Mouse (Mus musculus): ENCODE data around the gene March9. TPM values are rescaled to one million over a fixed set of nuclear protein-coding genes. Genes with fewer than 3 reads are reported as not detected.

March9 gene
- polyA plus RNA-seq (2015; fragmentation: Nextera tagmentation; extraction: Ambion mirVana): 0.07 TPM in 1 of 2 replicates, not detected in the other

- ATAC-seq (ENCODE audit: low read depth) (peak; percentile 11; the same call in 1 of the 2 replicates), DNase-seq (peak; percentile 54)
- Histone ChIP-seq H3K9me3 (replicated peaks) (no peaks in the 10 kb centered on the region), H3K9ac (peak within 1 kb of the TSS; percentile 63), H3K27me3 (peaks cover 74% of the 10 kb centered on the region), H3K4me2 (peak within 1 kb of the TSS; percentile 89), H3K27ac (no peak within 1 kb of the TSS), H3K4me1 (replicated peaks) (peaks cover 51% of the 10 kb centered on the region), H3K36me3 (peaks cover 8% of the 10 kb centered on the region), H3K4me3 (replicated peaks) (peak within 1 kb of the TSS; percentile 67)
- 2% methylated on average over 62 of the region's 72 CpGs for WGBS (ENCODE audit: insufficient replicate concordance)
Measured at GRCm38 (mm10) chr10:127059968-127060916, at the start of gene March9. TSS of gene March9 (minus strand) at chr10:127060184.

GRCm38 (mm10) chr10:127108262-127108583, 48.2 kb upstream of the March9 start:
- Histone ChIP-seq H3K27me3 (no peaks in the 10 kb centered on the region), H3K4me1 (replicated peaks) (peaks cover 44% of the 10 kb centered on the region), H3K27ac (peak overlapping the region; percentile 65), H3K4me3 (replicated peaks) (no peak overlapping the region), H3K36me3 (peaks cover 38% of the 10 kb centered on the region), H3K9ac (peak overlapping the region; percentile 29; the same call in 1 of the 2 replicates), H3K9me3 (replicated peaks) (no peaks in the 10 kb centered on the region), H3K4me2 (peak overlapping the region; percentile 47)
- ATAC-seq (ENCODE audit: low read depth) (peak; percentile 60), DNase-seq (no peak)
- WGBS (ENCODE audit: insufficient replicate concordance): 14% methylated on average over 3 of the region's 3 CpGs

- no peak for DNase-seq
- peak overlapping the region; percentile 65 for H3K27ac ChIP-seq
- H3K27me3 ChIP-seq: no peaks in the 10 kb centered on the region
- H3K36me3 ChIP-seq: peaks cover 33% of the 10 kb centered on the region
- H3K9me3 ChIP-seq (replicated peaks): no peaks in the 10 kb centered on the region
- peak overlapping the region; percentile 4; the same call in 1 of the 2 replicates for H3K4me3 ChIP-seq (replicated peaks)
- 31% methylated on average over 16 of the region's 16 CpGs for WGBS (ENCODE audit: insufficient replicate concordance)
- peak; percentile 84 for ATAC-seq (ENCODE audit: low read depth)
- peak overlapping the region; percentile 47 for H3K4me2 ChIP-seq
- peak overlapping the region; percentile 29; the same call in 1 of the 2 replicates for H3K9ac ChIP-seq
- peaks cover 44% of the 10 kb centered on the region for H3K4me1 ChIP-seq (replicated peaks)
Measured at GRCm38 (mm10) chr10:127107563-127108261, 47.7 kb upstream of the March9 start.

- Histone ChIP-seq H3K4me3 (replicated peaks) (no peak overlapping the region), H3K4me2 (no peak overlapping the region; the same call in 1 of the 2 replicates), H3K9me3 (replicated peaks) (no peaks in the 10 kb centered on the region), H3K4me1 (replicated peaks) (peaks cover 55% of the 10 kb centered on the region), H3K9ac (no peak overlapping the region), H3K27me3 (no peaks in the 10 kb centered on the region), H3K36me3 (peaks cover 32% of the 10 kb centered on the region), H3K27ac (0 out of 2 replicates have a peak overlapping the region, but pooled peaks have one; percentile 11)
- DNase-seq: no peak
- ATAC-seq (ENCODE audit: low read depth): no peak
- 30% methylated on average over 7 of the region's 7 CpGs for WGBS (ENCODE audit: insufficient replicate concordance)
Measured at GRCm38 (mm10) chr10:127103631-127104030, 43.6 kb upstream of the March9 start.

GRCm38 (mm10) chr10:127101151-127101550, 41.2 kb upstream of the March9 start:
- H3K4me2 ChIP-seq: no peak overlapping the region
- 64% methylated on average over 6 of the region's 6 CpGs for WGBS (ENCODE audit: insufficient replicate concordance)
- no peaks in the 10 kb centered on the region for H3K27me3 ChIP-seq
- H3K4me1 ChIP-seq (replicated peaks): peaks cover 42% of the 10 kb centered on the region
- H3K9ac ChIP-seq: no peak overlapping the region
- no peak for ATAC-seq (ENCODE audit: low read depth)
- no peak overlapping the region for H3K4me3 ChIP-seq (replicated peaks)
- H3K27ac ChIP-seq: peak overlapping the region; percentile 60; the same call in 1 of the 2 replicates
- no peak for DNase-seq
- peaks cover 49% of the 10 kb centered on the region for H3K36me3 ChIP-seq
- no peaks in the 10 kb centered on the region for H3K9me3 ChIP-seq (replicated peaks)

- peak; percentile 68 for ATAC-seq (ENCODE audit: low read depth)
- DNase-seq: no peak
- H3K4me2 ChIP-seq: peak overlapping the region; percentile 0; the same call in 1 of the 2 replicates
- peaks cover 52% of the 10 kb centered on the region for H3K36me3 ChIP-seq
- H3K9me3 ChIP-seq (replicated peaks): no peaks in the 10 kb centered on the region
- peak overlapping the region; percentile 60 for H3K27ac ChIP-seq
- H3K4me1 ChIP-seq (replicated peaks): peaks cover 42% of the 10 kb centered on the region
- no peak overlapping the region for H3K4me3 ChIP-seq (replicated peaks)
- H3K27me3 ChIP-seq: no peaks in the 10 kb centered on the region
- H3K9ac ChIP-seq: no peak overlapping the region; the same call in 1 of the 2 replicates
- WGBS (ENCODE audit: insufficient replicate concordance): 23% methylated on average over 8 of the region's 8 CpGs
Measured at GRCm38 (mm10) chr10:127100414-127100813, 40.4 kb upstream of the March9 start.

- no peak overlapping the region for H3K9ac ChIP-seq
- ATAC-seq (ENCODE audit: low read depth) (peak; percentile 10; the same call in 1 of the 2 replicates), DNase-seq (no peak)
- H3K4me1 ChIP-seq (replicated peaks): peaks cover 44% of the 10 kb centered on the region
- H3K27ac ChIP-seq: 0 out of 2 replicates have a peak overlapping the region, but pooled peaks have one; percentile 60
- H3K27me3 ChIP-seq: no peaks in the 10 kb centered on the region
- H3K4me2 ChIP-seq: peak overlapping the region; percentile 0; the same call in 1 of the 2 replicates
- no peaks in the 10 kb centered on the region for H3K9me3 ChIP-seq (replicated peaks)
- no peak overlapping the region for H3K4me3 ChIP-seq (replicated peaks)
- H3K36me3 ChIP-seq: peaks cover 51% of the 10 kb centered on the region
- WGBS (ENCODE audit: insufficient replicate concordance): 65% methylated on average over 15 of the region's 15 CpGs
Measured at GRCm38 (mm10) chr10:127099868-127100267, 39.9 kb upstream of the March9 start.

- 78% methylated on average over 10 of the region's 10 CpGs for WGBS (ENCODE audit: insufficient replicate concordance)
- Histone ChIP-seq H3K27me3 (no peaks in the 10 kb centered on the region), H3K27ac (no peak overlapping the region), H3K9me3 (replicated peaks) (no peaks in the 10 kb centered on the region), H3K4me3 (replicated peaks) (no peak overlapping the region), H3K4me1 (replicated peaks) (peaks cover 45% of the 10 kb centered on the region), H3K9ac (no peak overlapping the region), H3K36me3 (peaks cover 50% of the 10 kb centered on the region), H3K4me2 (no peak overlapping the region)
- ATAC-seq (ENCODE audit: low read depth): no peak
- no peak for DNase-seq
Measured at GRCm38 (mm10) chr10:127099191-127099590, 39.2 kb upstream of the March9 start.

GRCm38 (mm10) chr10:127098514-127098913, 38.5 kb upstream of the March9 start:
- Histone ChIP-seq H3K4me1 (replicated peaks) (peaks cover 44% of the 10 kb centered on the region), H3K4me3 (replicated peaks) (no peak overlapping the region), H3K36me3 (peaks cover 50% of the 10 kb centered on the region), H3K27ac (no peak overlapping the region), H3K27me3 (no peaks in the 10 kb centered on the region), H3K9ac (no peak overlapping the region), H3K9me3 (replicated peaks) (no peaks in the 10 kb centered on the region), H3K4me2 (no peak overlapping the region)
- ATAC-seq (ENCODE audit: low read depth): no peak
- 86% methylated on average over 20 of the region's 20 CpGs for WGBS (ENCODE audit: insufficient replicate concordance)
- DNase-seq: no peak

- ATAC-seq (ENCODE audit: low read depth) (no peak), DNase-seq (no peak)
- Histone ChIP-seq H3K9ac (no peak overlapping the region), H3K4me2 (no peak overlapping the region), H3K27me3 (peaks cover 29% of the 10 kb centered on the region), H3K4me1 (replicated peaks) (peaks cover 48% of the 10 kb centered on the region), H3K27ac (no peak overlapping the region), H3K4me3 (replicated peaks) (no peak overlapping the region), H3K9me3 (replicated peaks) (no peaks in the 10 kb centered on the region), H3K36me3 (peaks cover 49% of the 10 kb centered on the region)
- 57% methylated on average over 7 of the region's 7 CpGs for WGBS (ENCODE audit: insufficient replicate concordance)
Measured at GRCm38 (mm10) chr10:127094382-127094802, 34.4 kb upstream of the March9 start.

- Histone ChIP-seq H3K4me1 (replicated peaks) (peaks cover 40% of the 10 kb centered on the region), H3K9me3 (replicated peaks) (no peaks in the 10 kb centered on the region), H3K27me3 (peaks cover 35% of the 10 kb centered on the region), H3K9ac (no peak overlapping the region), H3K36me3 (peaks cover 32% of the 10 kb centered on the region), H3K4me2 (no peak overlapping the region), H3K27ac (no peak overlapping the region), H3K4me3 (replicated peaks) (no peak overlapping the region)
- DNase-seq (no peak), ATAC-seq (ENCODE audit: low read depth) (no peak)
- WGBS (ENCODE audit: insufficient replicate concordance): 32% methylated on average over 4 of the region's 4 CpGs
Measured at GRCm38 (mm10) chr10:127092742-127093141, 32.8 kb upstream of the March9 start.

Measured in liver, embryonic 13.5 days (tissue).